Mouse (Mus musculus): ENCODE results near the gene Atp2b2. TPM values are rescaled to one million over a fixed set of nuclear protein-coding genes. Genes with fewer than 3 reads are reported as not detected.
A peak's percentile ranks its signal among the peaks of the same experiment; 100 is the strongest.
"Not testable (repeated sequence)": the region's sequence is repeated elsewhere in the genome, so short reads cannot be mapped to it uniquely, and the experiment has no call there.

The Atp2b2 gene
- polyA plus RNA-seq, 1 experiment from 2014 or later = 0.03 TPM

- WGBS = 92% methylated on average over 9 of the region's 9 CpGs
- no peaks in the 10 kb centered on the region for H3K27me3 ChIP-seq (ENCODE audit: low read depth, poor library complexity, severe bottlenecking)
- no peak overlapping the region for H3K4me3 ChIP-seq
- no peak for DNase-seq (ENCODE audit: low spot score)
- H3K4me1 ChIP-seq = peaks cover 16% of the 10 kb centered on the region
- peaks cover 62% of the 10 kb centered on the region for H3K36me3 ChIP-seq
- H3K27ac ChIP-seq = no peak overlapping the region
- no peaks in the 10 kb centered on the region for H3K9me3 ChIP-seq (replicated peaks)
These were observed 304.9 kb downstream of the Atp2b2 start for GRCm38 (mm10) chr6:113737318-113738046.

GRCm38 (mm10) chr6:113731296-113731695 is 311.1 kb downstream of the Atp2b2 start:
- Histone ChIP-seq H3K4me3 (no peak overlapping the region), H3K9me3 (replicated peaks) (no peaks in the 10 kb centered on the region), H3K36me3 (peaks cover 100% of the 10 kb centered on the region), H3K27ac (no peak overlapping the region), H3K4me1 (no peaks in the 10 kb centered on the region), H3K27me3 (ENCODE audit: low read depth, poor library complexity, severe bottlenecking) (no peaks in the 10 kb centered on the region)
- 94% methylated on average over 3 of the region's 3 CpGs for WGBS
- no peak for DNase-seq (ENCODE audit: low spot score)

- Histone ChIP-seq H3K4me1 (no peaks in the 10 kb centered on the region), H3K36me3 (peaks cover 98% of the 10 kb centered on the region), H3K27ac (no peak overlapping the region), H3K9me3 (replicated peaks) (no peaks in the 10 kb centered on the region), H3K27me3 (ENCODE audit: low read depth, poor library complexity, severe bottlenecking) (no peaks in the 10 kb centered on the region), H3K4me3 (no peak overlapping the region)
- 89% methylated on average over 7 of the region's 7 CpGs for WGBS
- no peak for DNase-seq (ENCODE audit: low spot score)
These were observed 314.2 kb downstream of the Atp2b2 start for GRCm38 (mm10) chr6:113728181-113728580.

GRCm38 (mm10) chr6:113721061-113721460 is 321.4 kb downstream of the Atp2b2 start:
- Histone ChIP-seq H3K36me3 (peaks cover 96% of the 10 kb centered on the region), H3K27me3 (ENCODE audit: low read depth, poor library complexity, severe bottlenecking) (no peaks in the 10 kb centered on the region), H3K9me3 (replicated peaks) (no peaks in the 10 kb centered on the region), H3K27ac (no peak overlapping the region), H3K4me1 (no peaks in the 10 kb centered on the region), H3K4me3 (no peak overlapping the region)
- DNase-seq (ENCODE audit: low spot score) = no peak
- WGBS = 92% methylated on average over 4 of the region's 4 CpGs

GRCm38 (mm10) chr6:113719878-113720277 is 322.5 kb downstream of the Atp2b2 start, which contains the start of gene Ghrl:
Ghrl (minus strand) TSS chr6:113719880.
- H3K27ac ChIP-seq = no peak within 1 kb of the TSS
- no peaks in the 10 kb centered on the region for H3K4me1 ChIP-seq
- no peak within 1 kb of the TSS for H3K4me3 ChIP-seq
- H3K9me3 ChIP-seq (replicated peaks) = no peaks in the 10 kb centered on the region
- no peak for DNase-seq (ENCODE audit: low spot score)
- WGBS = 92% methylated on average over 3 of the region's 3 CpGs
- H3K27me3 ChIP-seq (ENCODE audit: low read depth, poor library complexity, severe bottlenecking) = no peaks in the 10 kb centered on the region
- peaks cover 98% of the 10 kb centered on the region for H3K36me3 ChIP-seq

GRCm38 (mm10) chr6:113717541-113717940 is 324.9 kb downstream of the Atp2b2 start:
- Histone ChIP-seq H3K27me3 (ENCODE audit: low read depth, poor library complexity, severe bottlenecking) (no peaks in the 10 kb centered on the region), H3K27ac (no peak overlapping the region), H3K9me3 (replicated peaks) (no peaks in the 10 kb centered on the region), H3K4me1 (no peaks in the 10 kb centered on the region), H3K4me3 (no peak overlapping the region), H3K36me3 (peaks cover 97% of the 10 kb centered on the region)
- no peak for DNase-seq (ENCODE audit: low spot score)
- WGBS = 94% methylated on average over 3 of the region's 3 CpGs

- no peak for DNase-seq (ENCODE audit: low spot score)
- H3K36me3 ChIP-seq = peaks cover 99% of the 10 kb centered on the region
These were observed 327.6 kb downstream of the Atp2b2 start for GRCm38 (mm10) chr6:113714797-113715196.

GRCm38 (mm10) chr6:113714276-113714675 is 328.1 kb downstream of the Atp2b2 start:
- no peak for DNase-seq (ENCODE audit: low spot score)
- WGBS = 93% methylated on average over 2 of the region's 2 CpGs
- Histone ChIP-seq H3K27me3 (ENCODE audit: low read depth, poor library complexity, severe bottlenecking) (no peaks in the 10 kb centered on the region), H3K36me3 (peaks cover 99% of the 10 kb centered on the region), H3K4me3 (no peak overlapping the region), H3K4me1 (no peaks in the 10 kb centered on the region), H3K27ac (no peak overlapping the region), H3K9me3 (replicated peaks) (no peaks in the 10 kb centered on the region)

More at GRCm38 (mm10) chr6:113714797-113715196, 327.6 kb downstream of the Atp2b2 start:
- Histone ChIP-seq H3K27me3 (ENCODE audit: low read depth, poor library complexity, severe bottlenecking) (no peaks in the 10 kb centered on the region), H3K9me3 (replicated peaks) (no peaks in the 10 kb centered on the region), H3K4me1 (no peaks in the 10 kb centered on the region), H3K4me3 (no peak overlapping the region), H3K27ac (no peak overlapping the region)
- WGBS = 82% methylated on average over 1 of the region's 1 CpGs

GRCm38 (mm10) chr6:113713389-113713788 is 329.0 kb downstream of the Atp2b2 start:
- DNase-seq (ENCODE audit: low spot score); H3K9me3 ChIP-seq (replicated peaks); H3K4me3 ChIP-seq; H3K4me1 ChIP-seq; H3K27me3 ChIP-seq (ENCODE audit: low read depth, poor library complexity, severe bottlenecking); H3K27ac ChIP-seq: not testable (repeated sequence)
- 96% methylated on average over 5 of the region's 5 CpGs for WGBS
- H3K36me3 ChIP-seq = peaks cover 99% of the 10 kb centered on the region

- Histone ChIP-seq H3K9me3 (replicated peaks) (no peaks in the 10 kb centered on the region), H3K36me3 (peaks cover 99% of the 10 kb centered on the region), H3K4me3 (no peak overlapping the region), H3K4me1 (no peaks in the 10 kb centered on the region), H3K27ac (no peak overlapping the region), H3K27me3 (ENCODE audit: low read depth, poor library complexity, severe bottlenecking) (no peaks in the 10 kb centered on the region)
- 95% methylated on average over 3 of the region's 3 CpGs for WGBS
- DNase-seq (ENCODE audit: low spot score) = no peak
These were observed 329.7 kb downstream of the Atp2b2 start for GRCm38 (mm10) chr6:113712718-113713117.

GRCm38 (mm10) chr6:113697222-113698205 is 344.9 kb downstream of the Atp2b2 start:
- WGBS = 1% methylated on average over 109 of the region's 113 CpGs
- Histone ChIP-seq H3K36me3 (peaks cover 47% of the 10 kb centered on the region), H3K9me3 (replicated peaks) (no peaks in the 10 kb centered on the region), H3K4me1 (peaks cover 46% of the 10 kb centered on the region), H3K4me3 (peak overlapping the region; percentile 93), H3K27ac (peak overlapping the region; percentile 91), H3K27me3 (ENCODE audit: low read depth, poor library complexity, severe bottlenecking) (no peaks in the 10 kb centered on the region)
- peak; percentile 66 for DNase-seq (ENCODE audit: low spot score)

- Histone ChIP-seq H3K27ac (peak within 1 kb of the TSS; percentile 91), H3K4me1 (peaks cover 53% of the 10 kb centered on the region), H3K27me3 (ENCODE audit: low read depth, poor library complexity, severe bottlenecking) (no peaks in the 10 kb centered on the region), H3K4me3 (peak within 1 kb of the TSS; percentile 93), H3K36me3 (peaks cover 39% of the 10 kb centered on the region), H3K9me3 (replicated peaks) (no peaks in the 10 kb centered on the region)
- WGBS = 3% methylated on average over 58 of the region's 58 CpGs
- DNase-seq (ENCODE audit: low spot score) = peak; percentile 94
These were observed 345.7 kb downstream of the Atp2b2 start, which contains the start of gene Tatdn2 for GRCm38 (mm10) chr6:113696582-113697221. Tatdn2 (plus strand) TSS chr6:113697050.

Data from limb, embryonic 10.5 days (tissue).